Mouse (Mus musculus) fat pad, adult 2 months (tissue): ENCODE data around the gene Pogk.

Experiments
- DNase-seq: peaks from one replicate; pipeline ENCODE4 v3.0.0-alpha.2; 2011; ENCODE audit warnings: low read depth, low spot score; ENCODE audit errors: extremely low read depth

The Pogk gene

DNA sequence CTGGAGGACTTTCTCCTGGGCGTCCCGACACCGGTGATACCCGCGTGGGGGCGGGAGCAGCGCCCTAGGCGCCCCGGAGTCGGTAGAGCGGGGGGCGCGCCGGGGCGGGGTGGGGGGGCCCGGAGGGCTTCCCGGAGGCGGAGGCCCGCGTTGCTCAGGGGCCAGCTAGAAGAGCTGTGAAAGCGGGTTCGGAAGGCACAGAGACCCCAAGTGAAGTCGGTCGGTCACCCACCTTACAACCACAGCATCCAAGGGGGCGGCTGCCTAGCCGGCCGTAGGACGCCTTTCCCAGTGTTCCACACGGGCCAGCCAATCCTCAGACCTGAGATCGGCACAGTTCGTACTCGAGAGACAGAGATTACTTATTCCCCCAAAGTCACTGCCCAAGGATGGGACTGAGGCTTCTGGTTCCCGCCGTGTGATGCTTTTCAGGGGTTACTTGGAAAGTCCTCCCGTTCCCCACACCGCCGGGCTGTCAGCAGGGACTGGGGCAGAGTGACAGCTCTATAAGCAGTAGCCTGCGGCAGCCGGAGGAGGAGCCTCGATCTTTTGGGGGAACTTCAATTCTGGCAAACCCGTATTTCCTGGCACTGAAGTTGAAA is 29.9 kb downstream of the Pogk start:
- no peak for DNase-seq

DNA sequence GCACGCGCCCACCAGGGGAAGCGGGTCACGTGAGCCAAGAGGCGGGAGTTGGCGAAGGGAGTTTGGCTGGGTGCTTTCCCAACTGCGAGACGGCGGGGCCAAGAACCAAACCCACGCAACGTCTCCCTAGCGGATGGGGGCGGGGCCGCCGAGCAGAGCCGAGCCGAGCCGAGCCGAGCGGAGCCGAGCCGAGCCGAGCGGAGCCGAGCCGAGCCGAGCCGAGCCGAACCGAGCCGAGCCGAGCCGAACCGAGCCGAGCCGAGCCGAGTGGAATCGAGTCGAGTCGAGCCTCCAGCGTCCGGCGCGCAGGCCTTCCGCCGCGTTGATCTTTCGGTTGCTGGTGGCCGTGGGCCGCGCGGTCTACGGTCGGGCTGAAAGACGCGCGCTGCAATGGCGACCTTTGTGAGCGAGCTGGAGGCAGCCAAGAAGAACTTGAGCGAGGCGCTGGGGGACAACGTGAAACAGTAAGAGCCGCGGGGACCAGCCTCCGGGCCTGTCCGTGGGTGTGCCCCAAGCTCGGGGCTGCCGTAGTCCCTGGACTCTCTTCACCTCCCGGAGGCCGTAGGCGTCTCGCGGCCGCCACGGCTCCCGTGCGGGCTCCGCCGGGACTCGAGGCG is 30.5 kb downstream of the Pogk start, which contains the start of gene Tada1:
Gene Tada1 (plus strand): TSS at position 85 of the 617 bp plus-strand sequence.
- no peak for DNase-seq

DNA sequence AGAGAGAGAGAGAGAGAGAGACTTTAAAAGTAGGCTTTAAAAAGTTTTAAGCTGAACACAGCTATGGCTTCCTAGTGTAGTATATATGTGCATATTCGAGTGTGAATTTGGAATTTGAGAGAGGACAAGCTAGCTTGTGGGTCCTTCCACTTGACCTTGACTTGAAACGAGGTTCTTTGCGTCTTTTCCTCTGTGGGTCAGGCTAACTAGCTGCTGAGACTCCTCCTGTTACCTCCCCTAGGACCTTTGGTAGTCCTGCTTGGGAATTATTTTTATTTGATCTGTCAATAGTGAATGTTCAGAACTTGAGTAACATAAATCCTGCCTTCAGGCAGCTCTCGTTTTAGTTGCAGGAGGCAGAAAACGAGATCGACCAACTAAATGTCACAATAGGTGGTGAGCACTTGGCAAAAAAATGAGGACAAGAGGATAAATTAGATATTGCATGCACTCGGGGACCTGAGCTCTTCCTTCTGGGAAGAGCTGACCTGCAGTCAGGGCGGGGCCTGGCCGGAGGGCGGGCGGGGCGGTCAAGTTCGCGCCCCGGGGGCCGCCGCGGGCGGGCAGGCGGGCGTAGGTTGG is 31.1 kb downstream of the Pogk start:
- DNase-seq, result peak; percentile 89

DNA sequence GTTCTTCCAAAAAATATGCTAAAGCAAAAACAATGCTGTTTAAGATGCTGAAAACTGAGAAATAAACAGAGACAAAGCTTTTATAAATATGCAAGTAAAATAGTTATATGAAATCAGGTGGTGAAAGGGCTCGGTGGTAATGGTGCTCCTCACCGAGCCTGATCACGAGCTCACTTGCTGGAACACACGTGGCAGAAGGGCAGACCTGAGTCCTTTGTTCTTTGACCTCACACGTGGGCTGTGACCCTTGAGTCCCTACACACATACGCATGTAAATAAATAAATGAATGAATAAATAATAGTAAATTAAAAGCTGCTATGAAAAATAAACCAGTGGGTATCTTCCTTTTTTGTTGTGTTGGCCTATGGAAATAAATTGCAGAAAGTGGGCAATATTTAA is 32.5 kb downstream of the Pogk start:
- no peak for DNase-seq

DNA sequence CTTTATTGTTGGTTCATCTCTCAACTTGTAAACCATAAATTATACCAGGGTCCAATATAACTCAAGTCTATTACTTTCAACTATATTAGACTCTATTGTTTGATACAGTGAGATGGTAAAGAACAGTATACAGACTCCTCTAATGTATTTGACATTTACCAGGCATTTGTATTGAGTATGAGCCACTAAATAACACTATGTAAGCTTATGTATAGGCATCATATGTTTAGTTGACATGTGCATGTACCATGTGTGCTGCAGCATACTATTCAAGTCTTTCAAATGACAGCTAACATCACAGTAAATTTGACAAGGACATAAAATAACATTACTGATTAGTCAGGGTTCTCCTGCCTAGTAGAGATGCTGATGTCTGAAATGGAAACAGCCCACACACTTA is 46.5 kb downstream of the Pogk start:
- no peak for DNase-seq

DNA sequence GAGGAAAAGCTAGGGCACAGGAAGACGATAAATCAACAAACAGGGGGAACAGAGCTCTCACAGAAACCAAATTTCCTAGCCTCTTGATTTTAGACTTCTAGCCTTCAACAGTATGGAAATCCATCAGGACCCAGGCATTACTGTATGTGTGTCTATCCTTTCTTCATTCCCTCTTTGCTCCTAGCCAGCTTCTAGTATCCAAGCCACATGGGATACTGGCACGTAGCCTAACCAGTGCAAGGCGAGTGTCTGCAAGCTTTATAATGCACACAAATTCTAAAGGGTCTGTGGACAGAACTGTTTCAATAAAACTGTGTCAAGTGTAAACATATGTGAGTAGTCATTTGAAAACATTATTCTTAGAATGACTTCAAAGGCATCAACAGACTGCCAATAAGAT is 47.0 kb downstream of the Pogk start:
- DNase-seq, result no peak

DNA sequence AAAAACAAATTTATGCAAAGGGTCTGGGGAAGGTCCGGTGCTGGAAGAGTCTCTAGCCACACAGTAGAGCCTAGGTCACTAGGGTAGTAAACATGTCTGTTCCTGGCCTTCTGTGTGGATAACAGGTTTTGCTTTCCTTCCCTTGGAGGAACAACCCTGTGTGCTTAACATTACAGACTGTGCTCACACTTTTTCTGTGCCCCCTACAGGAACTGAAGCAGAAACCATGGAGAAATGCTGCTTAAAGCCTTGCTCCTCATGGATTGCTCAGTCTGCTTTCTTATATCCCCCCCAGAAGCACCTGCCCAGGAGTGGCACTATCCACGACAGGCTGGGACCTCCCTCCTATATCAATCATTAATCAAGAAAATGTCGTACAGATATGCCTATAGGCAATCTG is 47.8 kb downstream of the Pogk start:
- DNase-seq, result no peak

DNA sequence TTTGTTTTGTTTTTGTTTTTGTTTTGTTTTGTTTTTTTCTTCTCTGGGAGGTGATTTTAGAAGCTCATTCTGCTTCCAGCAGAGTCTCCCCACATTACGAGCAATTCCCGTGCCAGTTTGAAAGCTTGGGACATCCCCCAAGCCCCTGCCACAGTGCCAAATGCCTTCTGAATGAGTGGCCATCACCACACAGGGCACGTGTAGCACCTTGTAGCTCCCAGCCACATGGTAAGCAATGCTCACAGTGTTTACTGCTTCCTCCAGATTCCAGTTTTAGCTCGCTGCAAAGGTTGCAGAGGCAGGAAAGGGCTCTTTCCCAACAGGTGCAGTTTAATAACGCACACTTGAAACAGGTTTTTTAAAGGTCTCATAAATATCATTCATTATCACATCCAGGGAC is 48.8 kb downstream of the Pogk start:
- no peak for DNase-seq

DNA sequence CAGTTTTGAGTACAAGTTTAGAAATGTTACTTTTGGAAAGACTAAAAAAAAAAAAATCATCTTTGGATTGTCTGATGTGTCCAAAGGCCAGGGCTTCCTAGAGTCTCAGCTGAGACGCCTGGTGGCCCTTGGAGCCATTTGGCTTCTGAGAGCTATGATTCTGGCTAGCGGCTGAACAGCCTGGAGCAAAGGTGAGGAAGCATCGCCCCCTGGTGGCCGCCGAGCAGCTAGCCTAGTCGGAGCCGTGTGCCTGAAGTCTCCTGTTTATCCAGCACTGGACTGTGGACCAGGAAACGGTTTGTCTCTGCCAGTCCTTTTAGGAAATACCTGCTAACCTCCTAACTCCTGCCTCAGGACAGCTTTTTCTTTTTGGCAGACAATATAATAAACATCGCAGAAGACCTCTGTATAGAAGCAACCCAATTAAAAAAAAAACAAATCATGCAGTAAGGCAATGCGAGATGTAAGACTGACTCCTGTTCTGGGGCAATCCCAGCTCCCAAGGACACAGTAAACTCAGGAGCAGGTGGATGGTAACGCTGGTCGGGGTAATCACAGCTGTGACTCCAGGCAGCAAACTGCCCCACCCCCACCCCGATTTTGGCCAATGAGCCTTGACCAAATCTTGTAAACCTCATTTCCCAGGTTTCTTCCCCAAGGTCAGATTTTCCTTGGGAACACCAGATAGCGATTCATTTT is 49.4 kb downstream of the Pogk start:
- DNase-seq, result no peak

DNA sequence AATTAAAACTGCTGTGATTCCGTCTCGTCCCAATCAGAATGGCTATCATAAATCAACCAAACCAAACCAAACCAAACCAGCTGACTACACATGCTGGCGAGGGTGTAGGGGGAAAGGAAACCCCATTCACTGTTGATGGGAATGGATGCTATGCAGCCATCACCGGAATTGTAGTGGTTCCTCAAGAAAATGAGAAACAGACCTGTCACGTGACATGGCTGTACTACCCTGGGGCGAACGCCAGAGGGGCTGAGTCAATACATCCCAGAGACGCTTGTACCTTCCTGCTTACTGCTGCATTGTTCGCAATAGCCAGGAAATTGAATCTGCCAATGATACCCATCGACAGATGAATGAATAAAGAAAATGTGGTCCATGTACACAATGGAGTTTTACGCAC is 59.9 kb downstream of the Pogk start:
- DNase-seq, result no peak

DNA sequence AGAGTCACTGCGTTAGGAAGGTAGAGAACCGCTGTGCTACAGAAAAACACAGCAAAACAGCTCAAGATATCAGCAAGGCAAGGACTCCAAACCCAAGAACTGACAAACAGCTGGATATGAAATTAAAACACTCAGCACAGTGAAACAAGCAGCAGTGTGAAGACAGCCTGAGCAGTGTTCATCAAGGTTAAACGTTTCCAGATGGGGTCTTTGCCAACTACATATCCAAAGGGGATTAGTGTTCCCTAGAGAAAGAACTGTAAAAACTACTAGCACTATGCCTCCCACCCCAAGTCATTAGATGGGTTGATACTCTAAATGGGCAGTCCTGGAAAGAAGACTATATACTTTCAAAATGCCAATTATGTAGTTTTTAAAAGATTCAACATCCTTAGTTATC is 60.3 kb downstream of the Pogk start:
- DNase-seq, result no peak

DNA sequence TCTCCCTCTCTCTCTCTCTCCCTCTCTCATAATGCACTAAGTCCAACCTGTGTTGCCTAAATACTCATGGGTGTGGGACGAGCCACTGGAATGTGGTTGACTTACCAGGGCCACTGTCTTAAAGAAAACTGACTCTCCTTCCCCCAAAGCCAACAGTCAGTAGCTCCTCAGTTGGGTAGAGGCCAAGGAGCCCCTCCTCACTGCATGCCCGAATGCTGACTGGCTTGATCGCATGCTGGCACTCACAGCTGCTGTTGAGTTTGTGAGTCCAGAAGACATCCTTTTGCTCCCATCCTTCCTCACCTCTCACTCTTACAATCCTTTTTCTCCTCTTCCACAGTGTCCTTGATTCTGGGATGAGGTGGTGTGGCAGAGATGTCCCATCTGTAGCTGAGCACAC is 62.8 kb downstream of the Pogk start:
- no peak for DNase-seq

DNA sequence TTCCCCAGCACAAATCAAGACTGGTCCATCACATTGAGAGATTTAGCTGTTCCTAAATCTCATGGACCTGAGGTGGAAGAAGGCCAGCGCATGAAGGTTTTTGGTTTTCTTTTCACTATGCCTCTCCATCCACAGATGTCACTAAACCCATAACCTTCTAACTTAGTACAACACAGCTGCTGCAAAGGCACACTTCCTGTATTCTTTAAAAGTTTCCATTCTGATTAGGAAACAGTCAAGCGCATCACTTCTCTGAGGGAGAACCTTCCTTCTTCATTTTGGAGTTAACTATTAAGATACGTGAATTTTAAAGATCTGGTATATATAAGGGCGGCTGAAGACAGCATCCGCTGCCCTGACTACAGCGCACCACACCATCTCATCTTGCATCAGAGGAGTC is 64.1 kb downstream of the Pogk start:
- no peak for DNase-seq

DNA sequence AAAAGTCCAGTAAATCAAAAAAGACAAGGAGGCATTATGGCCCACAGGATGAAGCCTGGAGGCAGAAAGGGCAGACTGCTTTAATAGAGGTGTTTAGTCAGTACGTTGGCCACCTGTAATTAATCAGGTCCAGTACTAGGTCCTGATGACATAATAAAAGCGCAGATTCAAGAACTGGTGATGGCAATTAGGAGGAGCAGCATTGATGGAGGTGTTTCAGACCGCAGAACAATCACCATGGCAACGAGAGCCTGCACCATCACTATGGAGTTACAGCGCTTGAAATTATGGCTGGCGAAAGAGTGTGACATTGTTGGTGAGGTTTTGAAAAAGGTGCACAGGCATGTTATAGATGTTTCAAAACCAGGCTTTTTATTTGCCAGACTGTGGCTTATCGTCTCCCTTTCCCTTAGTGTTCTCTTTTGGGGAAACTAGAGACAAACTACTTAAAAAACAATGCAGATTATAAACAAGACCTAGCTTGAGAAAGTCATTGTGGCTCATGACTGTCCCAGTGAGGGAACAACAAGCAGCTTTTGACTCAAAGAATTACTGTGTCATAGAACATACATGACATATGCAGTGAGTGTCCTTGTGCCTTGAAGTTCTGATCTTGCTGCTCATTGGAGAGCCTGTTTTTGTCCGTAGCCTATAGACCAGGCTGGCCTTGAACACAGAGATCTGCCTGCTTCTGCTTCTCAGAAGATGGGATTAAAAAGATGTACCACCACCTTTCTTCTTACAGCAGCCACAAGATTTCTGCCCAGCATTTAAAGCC is 65.2 kb downstream of the Pogk start:
- no peak for DNase-seq

DNA sequence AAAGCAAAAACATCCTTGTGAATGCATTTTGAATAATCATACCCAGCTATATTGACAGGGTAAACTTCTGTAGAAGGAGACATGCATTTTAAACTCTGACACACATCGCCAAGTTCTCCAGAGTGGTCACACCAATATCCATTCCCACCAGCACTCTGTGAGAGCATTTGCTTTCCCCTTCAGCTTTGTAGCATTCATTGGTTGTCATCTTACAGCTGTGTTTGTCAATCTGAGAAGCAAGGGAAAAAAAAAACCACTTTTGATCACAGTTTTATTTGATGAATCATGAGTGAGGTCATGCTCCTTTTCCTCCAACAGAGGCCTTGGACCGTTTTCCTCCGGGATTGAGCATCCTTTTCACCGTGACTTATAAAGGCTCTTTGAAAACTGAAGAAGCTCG is 66.1 kb downstream of the Pogk start:
- DNase-seq, result no peak

DNA sequence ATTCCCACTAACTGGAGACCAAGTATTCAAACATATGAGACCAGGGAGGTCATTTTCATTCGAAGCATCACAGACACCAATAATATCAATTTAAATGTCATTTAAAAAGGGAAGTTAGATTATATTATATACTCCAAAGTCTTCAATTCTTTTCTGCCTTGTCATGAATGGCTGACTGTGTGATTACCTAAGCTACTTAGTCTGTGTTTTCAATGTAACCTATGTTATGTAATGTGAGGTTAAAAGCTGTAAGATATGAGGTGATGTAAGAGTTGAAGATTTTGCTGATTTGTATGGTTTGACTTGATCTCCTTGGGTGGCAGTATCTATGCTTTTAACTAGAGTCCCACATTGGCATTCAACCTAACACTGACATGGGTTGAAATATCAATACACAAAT is 67.1 kb downstream of the Pogk start:
- no peak for DNase-seq

DNA sequence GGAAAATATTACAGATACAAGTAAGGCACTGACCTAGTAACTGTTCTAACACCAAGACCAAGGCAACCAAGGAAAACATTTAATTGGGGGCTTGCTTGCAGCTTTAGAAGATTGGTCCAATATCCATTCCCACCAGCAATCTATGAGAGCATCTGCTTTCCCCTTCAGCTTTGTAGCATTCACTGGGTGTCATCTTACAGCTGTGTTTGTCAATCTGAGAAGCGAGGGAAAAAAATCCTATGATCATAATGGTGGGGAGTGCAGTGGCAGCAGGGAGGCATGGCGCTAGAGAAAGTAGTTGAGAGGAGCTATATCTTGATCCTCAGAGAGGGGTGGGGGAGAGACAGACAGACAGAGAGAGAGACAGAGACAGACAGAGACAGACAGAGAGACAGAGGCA is 67.6 kb downstream of the Pogk start:
- no peak for DNase-seq

DNA sequence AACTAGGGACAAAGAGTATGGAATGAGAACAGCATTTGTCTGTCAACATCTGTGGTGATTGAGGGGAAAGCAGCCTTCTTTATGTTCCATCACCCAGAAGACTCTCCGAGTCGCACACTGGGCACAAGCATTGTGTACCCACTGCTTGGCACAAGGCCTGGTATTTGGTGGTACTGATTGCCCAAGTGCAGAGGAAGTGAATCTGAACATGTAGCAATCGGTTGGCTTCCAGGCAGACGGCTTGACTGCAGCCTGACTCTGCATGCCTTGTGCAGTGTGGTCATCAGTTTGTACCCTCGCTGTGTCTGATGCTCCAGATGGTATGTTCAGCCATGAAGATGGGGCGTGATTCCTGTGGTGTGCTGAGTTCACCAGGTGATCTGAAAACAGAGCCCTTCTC is 70.6 kb downstream of the Pogk start:
- no peak for DNase-seq
